23 mouse cellular contexts compared by ENCODE assay signal in genomic region chr9:99505875-99506274, GRCm38 (mm10). TPM values are rescaled to one million over a fixed set of nuclear protein-coding genes. Genes with fewer than 3 reads are reported as not detected.
"Had no signal": no experiment of that assay in that cellular context is flagged by ENCODE, and none has a peak within 500 bp of the region (broad histone marks: within the 10 kb centered on the region; RNA-seq: fewer than 3 reads in every experiment).

No protein-coding gene starts in this region.

- ATAC-seq: midbrain, embryonic 16.5 days had no signal

- H3K9me3 ChIP-seq: megakaryocyte, embryonic 14.5 days; midbrain, embryonic 12.5 days; neural tube, embryonic 13.5 days; neural tube, embryonic 15.5 days had no signal

- DNase-seq: lung, adult 18-20 months; lung, postnatal 10 days; midbrain, embryonic 14.5 days; retina, postnatal 1 day; right cerebral cortex, adult 18-20 months; right cerebral cortex, postnatal 25 days; right cerebral cortex, postnatal 4 days; spleen, adult 18-20 months; thymus, adult 2 months; thymus, postnatal 36 days had no signal

- H3K4me3 ChIP-seq: megakaryocyte, embryonic 14.5 days; midbrain, embryonic 12.5 days; myocyte; neural tube, embryonic 13.5 days; neural tube, embryonic 15.5 days had no signal

- H3K27ac ChIP-seq: liver, embryonic 14.5 days; macrophage; midbrain, embryonic 12.5 days; neural tube, embryonic 13.5 days; neural tube, embryonic 15.5 days had no signal

- H3K27me3 ChIP-seq: megakaryocyte, embryonic 14.5 days; midbrain, embryonic 12.5 days; neural tube, embryonic 13.5 days; neural tube, embryonic 15.5 days had no signal

- H3K4me1 ChIP-seq: midbrain, embryonic 12.5 days; neural tube, embryonic 13.5 days; neural tube, embryonic 15.5 days had no signal

- H3K4me2 ChIP-seq: lung, embryonic 14.5 days; midbrain, embryonic 12.5 days; neural tube, embryonic 13.5 days; neural tube, embryonic 15.5 days had no signal

- H3K9ac ChIP-seq: liver, embryonic 14.5 days; lung, embryonic 14.5 days; midbrain, embryonic 12.5 days; neural tube, embryonic 13.5 days; neural tube, embryonic 15.5 days had no signal

RNA-seq across cellular contexts. Expression of gene Nme9, which starts 54.6 kb away (rescaled TPM):
- total RNA-seq: megakaryocyte progenitor cell, adult 5-6 weeks had no signal
- polyA plus RNA-seq: liver, embryonic 16.5 days; lung, embryonic 14.5 days; macrophage; midbrain, embryonic 12.5 days; midbrain, embryonic 14.5 days; myocyte; neural tube, embryonic 11.5 days; neural tube, embryonic 13.5 days; stomach, embryonic 14.5 days had no signal
